Mouse (Mus musculus) heart, adult 2 months (tissue): ENCODE data around the gene Zfp710.

Experiments
- CTCF ChIP-seq: fragments of 200-600 bp; IDR thresholded peaks from 2 replicates; pipeline ENCODE4 v1.8.1; 2022; ENCODE audit warnings: antibody characterized with exemption, mild to moderate bottlenecking, moderate library complexity
- POLR2A ChIP-seq: fragments of 200-500 bp; IDR thresholded peaks from 2 replicates; pipeline ENCODE4 v1.6.1; 2011; ENCODE audit warnings: mild to moderate bottlenecking, low read depth, low read length, control low read depth; ENCODE audit not compliant: insufficient read depth

DNA sequence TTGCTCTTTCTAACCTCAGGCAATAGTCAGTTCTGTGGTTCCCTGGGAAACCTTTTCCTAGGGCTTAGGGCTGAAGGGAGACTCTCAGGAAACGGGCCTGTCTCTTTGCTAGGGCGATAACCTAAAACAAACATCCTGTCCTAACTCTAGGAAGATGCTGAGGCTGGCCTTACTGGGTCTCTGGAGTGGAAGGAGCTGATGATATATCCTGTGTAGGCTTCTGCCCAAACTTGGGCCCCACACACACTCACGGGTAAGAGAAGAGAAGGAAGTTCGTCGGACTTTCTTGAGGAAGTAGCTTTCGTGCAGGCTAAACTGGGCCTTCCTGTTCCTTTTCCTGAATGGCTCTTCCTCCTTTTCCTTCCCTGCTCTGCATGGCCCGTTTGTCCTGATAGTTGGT, 19.6 kb downstream of the Zfp710 start:
- no peak for TF ChIP-seq CTCF
- peak; percentile 51; the same call in 1 of the 2 replicates for TF ChIP-seq POLR2A
